Mouse (Mus musculus): ENCODE measurements around the gene Efemp1. TPM values are rescaled to one million over a fixed set of nuclear protein-coding genes. Genes with fewer than 3 reads are reported as not detected.

Efemp1 gene
- 10 to 100 TPM; 45.2 to 98.9 TPM for total RNA-seq (2021)
- polyA plus RNA-seq (2012; rRNA removed) = 38.7 and 59.8 TPM in 2 replicates
- long read RNA-seq, transcript Efemp1-201 (11 exons, 2,037 nt) = major isoform, 23 of 30 reads
- long read RNA-seq, partial matches to known transcripts = 3 of 30 reads
- long read RNA-seq, other reads (novel, unspliced or antisense) = 4 of 30 reads

DNA sequence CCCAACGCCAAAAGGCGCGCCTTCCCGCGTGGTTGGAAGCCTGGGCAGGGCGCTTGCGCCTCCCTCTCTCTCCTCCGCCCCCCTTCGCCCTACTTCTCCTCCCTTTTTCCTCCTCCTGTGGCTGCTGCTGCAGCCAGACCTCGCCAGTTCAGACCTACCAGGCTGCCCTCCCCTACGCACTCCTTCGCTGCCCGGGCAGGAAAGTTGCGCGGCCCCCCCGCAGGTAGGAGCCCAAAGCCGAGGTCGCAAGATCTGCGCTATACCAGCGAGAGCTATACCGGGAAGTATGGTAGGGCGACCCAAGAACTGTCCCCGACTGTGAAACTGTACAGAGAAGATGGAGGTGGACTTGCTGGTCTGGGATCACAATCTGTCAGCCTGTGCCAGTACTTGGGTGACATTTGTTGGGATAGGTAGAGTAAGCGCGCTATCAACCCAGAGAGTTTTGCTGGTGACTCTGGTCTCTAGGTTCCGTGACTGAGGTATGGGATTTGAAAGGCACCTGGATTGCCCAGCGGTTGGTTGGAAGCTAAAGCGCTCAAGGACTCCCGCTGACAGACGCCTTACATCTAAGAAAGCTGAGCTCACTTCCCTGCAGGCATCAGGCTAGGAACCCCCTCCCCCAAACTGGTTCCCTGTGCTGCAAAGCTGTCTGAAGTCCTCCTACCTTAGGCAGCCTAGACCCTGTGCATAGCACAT lies at the start of gene Efemp1:
Gene Efemp1, plus strand, starts transcription at position 103 of the 699 bp plus-strand sequence.
- DNase-seq = peak; percentile 60

DNA sequence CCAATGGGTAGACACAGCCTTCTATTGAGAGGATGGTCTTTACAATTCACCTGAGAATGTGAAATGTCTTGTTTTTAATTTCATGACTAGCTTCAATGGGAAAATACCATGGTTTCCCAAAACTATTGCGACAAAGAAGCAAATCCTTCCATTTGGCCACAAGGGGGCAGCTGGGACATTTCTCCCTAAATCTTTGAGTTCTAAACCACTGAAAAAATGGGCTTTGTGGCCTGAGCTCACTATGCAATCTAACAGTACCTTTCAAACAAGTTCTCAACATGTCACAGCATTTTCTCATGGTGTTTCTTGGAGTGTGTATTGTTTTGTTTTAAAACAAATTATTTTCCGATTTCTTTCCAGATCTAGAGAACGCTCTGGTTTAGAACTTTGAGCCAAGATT lies 44.3 kb upstream of the Efemp1 start:
- peak; percentile 24 for DNase-seq

DNA sequence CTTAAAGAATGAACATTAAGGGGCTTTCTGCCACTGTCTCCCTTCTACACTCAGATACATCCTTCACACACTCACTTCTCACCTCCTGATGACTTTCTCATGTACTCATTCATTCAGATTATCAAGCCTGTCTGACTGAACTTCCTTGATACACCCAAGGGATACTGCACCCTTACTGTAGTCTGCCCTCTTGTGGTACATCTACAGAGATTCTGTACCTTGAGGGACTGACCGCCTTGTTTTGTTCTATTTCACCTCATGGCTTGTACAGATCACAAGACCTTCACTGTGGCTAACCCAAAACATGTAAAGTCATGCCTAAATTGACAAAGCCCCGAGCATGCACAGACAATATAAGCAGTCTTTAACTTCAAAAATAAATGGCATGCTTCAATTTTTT lies 41.1 kb upstream of the Efemp1 start:
- DNase-seq = no peak

DNA sequence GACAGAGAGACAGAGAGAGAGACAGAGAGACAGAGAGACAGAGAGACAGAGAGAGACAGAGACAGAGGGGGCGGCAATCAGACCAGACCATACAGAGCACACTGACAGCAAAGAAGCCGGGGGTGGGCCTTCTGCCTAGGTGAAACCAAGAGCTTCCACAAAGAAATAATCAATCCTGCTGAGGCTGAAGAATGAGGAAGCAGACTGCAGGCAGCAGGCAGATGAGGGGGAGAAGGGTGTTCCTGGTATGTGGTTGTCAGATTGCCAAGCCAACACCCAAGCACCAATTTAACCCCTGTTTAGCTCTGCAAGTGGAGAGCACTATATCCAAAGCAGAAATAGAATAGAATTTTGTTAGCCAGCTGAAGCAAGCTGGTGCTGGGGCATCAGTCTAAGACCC lies 40.4 kb upstream of the Efemp1 start:
- DNase-seq = no peak

DNA sequence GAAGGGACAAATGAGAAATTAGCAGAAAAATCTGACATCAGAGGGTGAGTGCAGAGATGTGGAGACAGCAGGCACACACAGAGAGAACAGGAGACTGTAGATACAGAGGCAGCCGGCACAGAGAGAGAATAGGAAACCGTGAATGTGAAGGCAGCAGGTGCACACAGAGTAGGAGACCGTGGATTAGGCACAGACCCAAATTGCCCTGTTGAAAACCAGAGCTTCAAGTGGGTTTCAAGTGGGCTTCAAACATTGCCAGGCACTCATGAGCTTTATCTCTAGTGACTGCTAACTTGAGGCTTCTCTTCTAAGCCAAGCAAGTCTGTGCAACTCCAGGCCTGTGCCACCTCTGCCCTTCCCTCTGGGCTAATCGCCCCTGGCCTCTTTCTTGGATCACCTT lies 35.6 kb upstream of the Efemp1 start:
- no peak for DNase-seq

DNA sequence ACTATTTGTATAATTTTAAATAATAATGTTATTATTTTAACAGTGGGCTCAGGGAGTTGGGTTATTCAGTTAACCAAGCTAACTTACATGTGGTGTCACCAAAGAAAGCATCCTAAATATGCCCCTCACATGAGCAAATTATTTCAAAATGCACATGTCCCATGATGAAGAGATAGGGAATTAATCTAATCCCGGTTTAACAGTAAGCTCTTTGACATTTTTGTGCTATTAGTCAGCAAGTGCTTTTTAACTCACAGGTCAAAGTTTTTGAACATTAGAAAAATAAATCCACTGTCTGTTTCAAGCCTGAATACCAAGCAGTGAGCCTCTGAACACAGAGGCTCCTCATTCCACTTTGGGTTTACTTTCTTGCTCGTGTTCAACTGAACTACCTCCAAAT lies 26.1 kb upstream of the Efemp1 start:
- no peak for DNase-seq

DNA sequence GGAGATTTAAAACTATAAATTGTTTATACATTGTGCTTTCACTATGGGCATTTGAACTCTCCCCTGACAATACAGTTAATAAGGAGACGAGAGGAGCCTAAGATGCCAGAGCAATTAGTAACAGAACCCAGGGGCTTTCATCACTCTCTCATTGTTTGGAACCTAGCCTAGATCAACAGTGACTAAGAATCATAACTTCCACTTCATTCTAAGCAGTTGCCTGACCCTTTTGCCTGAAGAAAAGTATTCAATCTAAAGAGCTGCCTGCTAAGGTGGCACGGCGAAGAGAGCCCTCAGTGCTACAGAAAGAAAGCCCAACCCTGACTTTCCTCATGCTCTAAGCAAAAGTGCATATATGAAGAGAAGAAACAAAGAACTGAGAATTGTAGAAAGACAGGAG lies 19.2 kb upstream of the Efemp1 start:
- DNase-seq = peak; percentile 33

DNA sequence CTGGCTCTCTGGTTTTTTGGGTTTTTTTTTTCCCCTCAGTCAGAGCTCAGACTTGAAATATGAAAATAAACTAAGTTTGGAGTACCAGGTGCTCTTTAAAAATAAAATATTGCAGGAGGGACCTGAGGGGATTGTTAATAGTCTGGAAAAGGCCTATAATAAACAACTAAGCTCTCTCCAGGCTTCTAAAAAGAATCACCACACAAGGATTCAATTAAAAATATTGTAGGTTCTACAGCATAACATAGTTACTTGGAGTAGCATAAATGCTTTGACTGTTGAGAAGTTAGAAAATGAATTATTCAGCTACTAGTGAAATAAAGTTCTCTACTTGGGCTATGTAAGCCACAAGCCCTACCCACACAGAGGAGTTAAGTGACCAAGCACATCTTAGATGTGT lies 17.9 kb upstream of the Efemp1 start:
- DNase-seq = no peak

DNA sequence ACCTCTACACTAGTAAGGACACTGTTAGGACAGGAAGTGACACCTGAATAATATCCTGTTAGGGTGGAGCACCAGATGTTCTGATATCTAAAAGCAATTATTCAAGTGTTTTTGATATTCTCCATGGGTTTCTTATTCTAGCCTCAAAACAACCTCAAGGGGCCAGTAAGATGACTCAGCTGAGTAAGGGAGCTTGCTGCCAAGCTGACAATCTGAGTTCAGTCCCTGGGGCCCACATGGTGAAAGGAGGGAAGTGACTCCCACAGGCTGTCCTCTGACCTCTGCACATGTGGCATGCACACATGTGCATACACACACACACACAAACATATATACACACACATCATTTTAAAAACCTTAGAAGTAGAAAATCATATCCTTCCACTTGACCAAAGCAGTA lies 3.2 kb upstream of the Efemp1 start:
- no peak for DNase-seq

DNA sequence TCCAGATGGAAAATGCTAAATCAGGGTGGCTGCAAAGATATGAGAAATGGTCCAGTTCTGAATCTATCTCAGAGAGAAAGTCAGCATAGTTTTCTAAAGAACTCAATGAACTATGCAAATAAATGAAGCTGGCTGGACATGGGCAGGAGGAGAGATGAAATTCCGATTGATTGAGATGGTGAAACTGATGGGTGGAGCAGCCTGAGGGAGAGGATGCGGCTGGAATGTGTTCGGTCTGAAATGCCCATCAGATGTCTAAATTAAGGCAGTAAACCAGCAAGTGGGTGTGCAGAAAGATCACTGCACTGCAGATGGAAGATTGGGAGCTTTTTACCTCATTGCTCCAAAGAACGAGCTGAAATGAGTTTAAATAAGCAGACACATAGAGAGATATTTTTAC lies 1.4 kb upstream of the Efemp1 start:
- no peak for DNase-seq

DNA sequence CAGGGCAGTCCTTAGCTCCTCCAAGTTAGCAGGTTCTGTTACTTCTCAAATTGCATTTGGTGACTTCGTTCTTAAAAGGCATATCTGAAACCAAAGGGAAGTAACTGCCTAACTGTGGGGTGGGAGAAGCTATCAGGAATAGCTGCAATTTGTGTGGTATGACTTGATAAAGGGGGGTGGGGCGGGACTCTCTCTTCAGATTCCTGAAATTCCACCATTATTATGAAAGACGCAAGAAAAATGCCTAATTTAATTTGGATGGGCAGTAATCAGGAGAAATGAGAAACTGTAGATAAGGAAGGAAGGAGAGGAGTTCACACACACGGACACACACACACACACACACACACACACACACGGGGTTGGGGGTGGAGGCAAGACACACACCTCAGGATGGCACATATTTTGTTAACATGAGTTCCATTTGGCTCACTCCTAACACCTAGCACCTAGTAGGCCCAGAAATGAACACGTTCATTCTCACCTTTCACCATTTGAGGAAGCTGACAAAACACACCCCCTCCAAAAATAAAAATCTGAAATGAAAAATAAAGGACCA lies 564 bp upstream of the Efemp1 start:
- DNase-seq = no peak

DNA sequence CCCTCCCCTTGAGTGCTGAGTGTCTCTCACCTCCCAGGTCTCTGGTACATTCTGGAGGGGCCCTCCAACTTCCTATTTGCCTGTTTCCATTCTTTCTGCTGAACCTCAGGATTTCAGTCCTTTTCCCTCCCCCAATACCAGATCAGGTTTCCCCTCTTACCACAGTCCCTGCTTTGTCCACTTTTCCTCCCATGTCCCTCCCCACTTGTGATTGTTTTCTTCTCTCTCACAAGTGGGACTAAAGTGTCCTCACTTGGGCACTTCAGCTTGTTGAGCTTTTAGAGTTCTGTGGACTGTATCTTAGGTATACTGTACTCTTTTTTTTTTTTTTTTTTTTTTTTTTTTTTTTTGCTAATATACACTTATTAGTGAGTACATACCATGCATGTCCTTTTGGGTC lies 6.1 kb downstream of the Efemp1 start:
- DNase-seq = no peak

DNA sequence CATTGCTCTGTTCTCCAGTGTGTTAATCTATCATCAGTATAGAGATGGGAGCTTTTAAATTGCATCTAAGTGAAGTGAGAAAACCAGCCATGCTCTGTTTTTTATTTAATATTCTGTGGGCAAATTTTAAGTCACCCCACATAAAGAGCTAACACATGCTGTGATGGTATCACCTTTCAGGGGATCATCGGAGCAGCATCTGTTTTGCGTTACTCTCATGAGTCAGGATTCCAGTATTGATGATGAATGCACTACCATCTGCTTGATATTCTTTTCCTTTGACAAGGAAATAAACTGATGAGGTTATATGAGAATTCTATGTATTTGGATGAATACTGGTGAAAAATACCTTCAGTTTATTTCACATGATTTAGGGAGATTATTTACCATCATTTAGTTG lies 16.1 kb downstream of the Efemp1 start:
- DNase-seq = no peak

DNA sequence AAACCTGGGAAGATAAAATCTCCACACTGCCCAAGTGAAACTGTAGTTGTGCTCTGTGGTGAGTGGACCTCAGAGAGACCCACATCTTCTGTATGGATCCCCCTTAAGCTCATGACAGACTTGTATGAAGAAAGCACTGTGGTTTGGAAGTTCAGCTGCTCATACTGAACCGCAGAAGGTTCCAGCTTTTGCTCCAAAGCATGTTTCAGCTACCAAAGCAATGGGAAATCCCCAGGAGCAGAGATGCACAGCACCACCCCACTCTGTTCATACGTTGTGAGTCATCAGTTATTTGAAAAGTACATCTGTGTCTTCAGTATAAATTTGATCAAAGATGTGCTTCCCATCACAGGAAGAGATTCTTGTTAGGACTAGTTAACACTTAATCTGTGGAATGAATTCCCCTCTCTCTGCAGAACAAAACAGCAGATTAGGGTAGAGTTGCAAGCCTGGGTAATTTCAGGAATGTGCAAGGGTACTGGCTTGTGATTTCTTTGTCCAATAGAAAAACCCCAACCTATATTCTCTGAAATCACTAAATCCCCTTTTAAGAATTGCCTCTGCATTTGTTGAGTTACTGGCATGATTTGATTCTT lies 28.5 kb downstream of the Efemp1 start:
- no peak for DNase-seq

DNA sequence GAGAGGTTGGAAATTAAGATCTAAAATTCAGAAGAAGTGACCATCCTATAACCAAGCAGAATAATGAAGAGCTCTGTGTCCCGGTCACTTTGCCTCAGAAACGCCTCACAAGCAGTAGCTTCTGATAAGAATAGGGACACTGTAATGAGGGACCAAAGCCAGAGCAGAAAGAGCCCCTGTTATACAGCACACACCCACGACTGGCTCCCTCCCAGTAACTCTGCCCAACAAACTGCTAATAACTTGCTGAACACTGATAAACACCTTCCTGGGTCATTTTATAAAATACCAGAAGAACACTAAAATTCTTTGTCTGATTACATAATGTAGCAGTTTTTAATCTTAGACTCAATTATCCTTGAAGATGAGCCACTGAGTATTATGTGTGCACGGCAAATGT lies 30.1 kb downstream of the Efemp1 start:
- DNase-seq = no peak

DNA sequence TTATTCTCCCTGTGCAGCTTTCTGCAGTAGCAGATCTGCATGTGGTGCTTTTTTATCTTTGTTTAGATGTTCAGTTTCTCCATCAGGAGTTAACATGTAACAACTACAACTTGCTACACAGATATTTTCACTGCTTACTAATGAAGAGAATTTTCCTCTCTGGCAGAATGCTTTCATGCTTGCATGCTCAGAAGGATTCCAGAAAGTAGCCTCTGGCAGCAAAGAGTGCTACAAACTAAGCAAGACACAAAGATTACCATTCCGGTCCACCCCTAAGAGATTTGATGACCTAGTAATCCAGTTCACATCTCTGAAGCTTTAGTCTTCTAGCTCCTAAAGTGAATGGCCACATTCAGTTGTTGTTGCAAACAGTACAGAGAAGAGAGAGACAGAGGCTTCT lies 36.5 kb downstream of the Efemp1 start:
- no peak for DNase-seq

DNA sequence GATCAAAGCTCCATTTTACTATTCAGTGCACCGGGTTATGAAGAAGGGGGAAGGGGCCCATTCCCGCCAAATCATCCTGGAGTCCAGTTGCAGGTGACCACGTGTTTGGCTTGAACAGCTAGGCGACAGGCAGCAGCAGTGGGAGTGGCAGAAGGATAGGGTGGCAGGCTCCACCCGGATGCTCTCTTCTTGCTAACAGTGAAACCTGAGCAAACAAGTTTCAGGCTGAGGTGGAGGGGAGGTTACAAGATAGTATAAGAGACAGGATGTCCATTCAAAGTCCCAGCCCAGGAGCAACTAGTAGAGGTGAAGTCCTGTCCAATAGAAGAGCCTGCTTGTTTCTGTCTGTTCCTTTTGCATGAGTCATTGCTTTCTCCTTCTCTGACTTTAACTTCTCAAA lies 38.5 kb downstream of the Efemp1 start:
- DNase-seq = no peak

DNA sequence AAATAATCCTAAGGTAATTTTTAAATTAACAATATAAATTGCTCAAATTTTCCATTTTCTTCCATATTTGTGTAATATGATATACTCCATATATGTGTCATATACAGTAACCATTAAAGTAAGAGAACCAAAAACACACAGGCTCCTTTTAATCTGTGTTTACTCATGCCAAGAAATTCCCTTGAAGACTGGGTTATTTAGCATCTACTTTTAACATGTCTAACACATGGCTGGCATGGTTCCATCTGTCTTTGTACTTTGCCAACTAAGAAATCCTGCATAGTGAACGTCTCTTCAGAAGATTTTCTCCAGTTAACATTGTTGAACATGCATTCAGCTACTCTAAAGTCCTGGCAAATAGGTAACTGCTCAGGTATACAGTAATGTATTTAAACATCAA lies 46.4 kb downstream of the Efemp1 start:
- DNase-seq = no peak

DNA sequence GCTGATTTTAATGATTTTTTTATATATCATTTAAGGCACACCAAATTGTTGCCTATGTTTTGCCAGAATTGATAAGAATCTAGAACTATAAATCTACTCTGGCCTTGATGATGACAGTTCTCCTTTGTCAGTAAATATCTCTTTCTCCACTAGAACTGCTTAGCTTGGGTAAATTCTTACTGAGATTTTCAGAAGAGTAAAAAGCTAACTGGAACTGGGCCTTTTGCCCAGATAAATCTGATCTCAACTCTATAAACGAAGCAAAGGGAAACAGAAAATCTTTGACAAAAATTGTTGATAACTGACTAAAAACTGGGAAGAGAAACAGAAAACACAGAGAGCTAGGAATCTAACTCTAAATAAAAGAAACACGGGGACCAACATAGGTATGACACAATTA lies 51.6 kb downstream of the Efemp1 start:
- no peak for DNase-seq

DNA sequence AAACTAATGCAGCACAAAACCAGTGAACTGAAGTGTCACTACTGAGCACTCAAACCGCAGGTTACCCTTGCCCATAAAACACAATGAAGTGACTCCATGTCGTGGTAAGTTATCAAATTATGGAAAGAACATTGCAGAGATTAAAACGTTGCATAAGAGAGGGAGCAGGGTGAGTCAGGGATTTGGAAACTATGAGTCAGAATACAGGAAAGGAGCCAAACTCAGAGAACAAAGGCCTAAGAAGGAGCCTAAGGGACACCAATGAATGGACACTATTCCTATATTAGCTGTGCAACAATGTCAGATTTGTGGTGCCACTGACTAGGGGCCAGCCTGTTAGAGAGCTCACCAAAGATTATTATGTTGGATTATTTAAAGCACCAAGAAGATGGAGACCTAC lies 53.3 kb downstream of the Efemp1 start:
- peak; percentile 80 for DNase-seq

DNA sequence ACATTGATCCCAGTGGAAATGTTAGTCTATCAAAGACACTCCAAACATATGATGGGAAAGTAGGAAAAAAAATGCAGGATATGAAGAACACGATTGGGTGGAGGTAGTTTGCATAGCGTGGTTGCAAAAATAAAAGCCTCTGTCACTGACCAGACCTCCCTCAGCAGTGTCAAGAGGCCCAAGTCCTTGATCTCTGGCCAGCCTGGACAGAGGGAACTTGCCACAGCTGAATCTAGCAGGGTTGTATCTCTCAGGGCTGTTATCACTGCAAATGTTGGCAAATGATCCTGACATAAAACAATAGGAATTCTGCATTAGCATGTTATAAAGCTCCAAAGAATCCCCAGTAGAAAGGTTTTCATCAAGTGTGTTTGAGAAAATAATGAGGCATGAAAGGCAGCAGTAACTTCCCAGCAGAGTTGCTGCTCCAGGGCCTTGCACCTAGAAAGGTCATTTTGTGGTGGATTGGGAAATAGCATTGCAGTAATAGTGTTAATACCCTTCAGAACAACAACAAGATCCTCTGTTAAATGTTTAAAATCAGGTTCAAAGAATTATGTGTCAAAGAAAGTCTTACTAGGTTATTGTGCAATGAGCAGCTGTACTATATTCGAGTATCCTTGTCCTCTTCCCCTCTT lies 56.0 kb downstream of the Efemp1 start:
- peak; percentile 75 for DNase-seq

DNA sequence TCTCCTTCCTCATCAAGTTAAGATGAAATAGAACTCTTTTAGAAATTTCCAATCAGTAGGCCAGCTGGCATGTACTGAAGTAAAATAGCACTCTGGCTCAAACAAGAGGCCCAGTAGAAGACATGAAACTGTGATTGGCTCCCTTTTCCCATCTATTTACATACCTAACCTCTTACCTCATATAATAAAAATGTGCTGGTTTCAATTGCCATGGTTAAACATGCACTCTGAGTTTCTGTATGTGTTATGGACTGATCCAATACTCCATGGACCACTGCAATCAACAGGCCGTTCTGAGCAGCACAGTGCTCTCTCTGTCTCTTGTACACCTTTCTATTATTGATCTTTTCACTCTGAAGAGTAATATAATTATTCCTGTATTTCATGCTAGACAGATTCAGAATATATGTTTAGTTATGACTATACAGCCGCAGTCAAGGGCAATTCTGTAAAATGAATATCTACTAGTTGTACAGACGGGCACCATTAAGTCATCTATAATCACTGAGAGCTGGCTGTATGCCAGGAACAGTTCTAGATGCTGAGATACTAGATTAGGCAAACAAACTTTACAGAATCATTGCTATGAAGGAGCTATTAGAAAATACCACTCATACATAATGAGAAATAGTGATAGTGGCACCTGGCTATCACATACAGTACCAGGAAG lies 59.6 kb downstream of the Efemp1 start:
- DNase-seq = no peak

DNA sequence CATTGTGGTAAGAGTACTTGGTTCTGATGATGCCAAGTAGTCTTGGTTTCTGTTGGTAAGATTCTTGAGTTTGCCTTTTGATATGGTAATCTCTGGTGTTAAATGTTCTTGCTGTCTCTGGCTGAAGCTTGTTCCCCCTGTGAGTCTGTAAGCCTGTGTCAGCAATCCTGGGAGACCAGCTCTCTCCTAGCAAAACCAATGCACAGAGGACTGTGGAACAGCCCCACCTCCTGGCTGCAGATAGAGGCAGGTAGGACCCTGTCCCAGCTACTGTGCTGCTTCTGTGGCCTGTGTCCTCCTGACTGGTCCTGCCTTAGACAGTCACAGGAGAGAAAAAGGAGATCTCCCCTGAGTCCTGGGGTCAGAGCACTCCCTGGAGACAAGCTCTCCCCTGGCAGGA lies 81.4 kb downstream of the Efemp1 start:
- DNase-seq = no peak
